Mouse (Mus musculus): ENCODE data around the gene Atp5c1.

DNA sequence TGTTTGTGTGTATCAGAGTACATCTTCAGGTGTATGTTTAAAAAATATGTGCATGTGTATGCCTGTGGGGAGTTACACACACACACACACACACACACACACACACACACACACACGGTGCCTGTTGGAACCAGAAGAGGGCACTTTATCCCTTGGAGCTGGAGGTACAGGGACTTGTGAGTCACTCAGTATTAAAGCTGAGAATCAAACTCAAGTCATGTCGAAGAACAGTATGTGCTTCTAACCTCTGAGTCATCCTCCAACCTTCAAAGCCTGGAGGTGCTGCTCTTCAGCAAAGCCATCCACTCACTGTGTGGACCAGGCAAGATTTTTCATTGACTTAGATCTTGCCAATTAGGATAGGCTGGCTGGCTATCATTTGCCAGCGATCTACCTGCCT lies 41.5 kb upstream of the Atp5c1 start:
- no peak for TF ChIP-seq POLR2A (IDR thresholded peaks at IDR 0.05; ENCODE audit: borderline replicate concordance, extremely low read depth, insufficient read depth, insufficient read length, poor library complexity, severe bottlenecking)
- no peak for TF ChIP-seq CTCF (IDR thresholded peaks at IDR 0.05; ENCODE audit: borderline replicate concordance, extremely low read depth, insufficient read depth, insufficient read length)
